Mouse (Mus musculus) spleen, adult 2 months (tissue): ENCODE measurements around the gene Ceacam19. TPM values are rescaled to one million over a fixed set of nuclear protein-coding genes. Genes with fewer than 3 reads are reported as not detected.
A peak's percentile ranks its signal among the peaks of the same experiment; 100 is the strongest.

Experiments used
- DNase-seq, 2 experiments: peaks; one replicate each; pipeline versions ENCODE4 v3.0.0 to v3.0.0-alpha.2; 2012 to 2021; ENCODE audit warnings: low spot score in 2 of 2, low read depth in 1 of 2
- H3K27ac ChIP-seq: fragments of 200-500 bp; 2 replicates; pipeline ENCODE4 v1.5.1; 2012; ENCODE audit warnings: low read length, inconsistent platforms; ENCODE audit not compliant: insufficient read depth
- H3K27me3 ChIP-seq: fragments of 200-500 bp; 2 replicates; pipeline ENCODE4 v1.6.1; 2012; ENCODE audit warnings: mild to moderate bottlenecking, moderate library complexity, low read length, inconsistent platforms; ENCODE audit not compliant: control insufficient read depth, insufficient read depth
- H3K36me3 ChIP-seq: fragments of 200-500 bp; 2 replicates; pipeline ENCODE4 v1.6.1; 2012; ENCODE audit warnings: mild to moderate bottlenecking, low read length, inconsistent platforms; ENCODE audit not compliant: control insufficient read depth, insufficient read depth
- H3K4me1 ChIP-seq: fragments of 200-500 bp; 2 replicates; pipeline ENCODE4 v1.6.1; 2011; ENCODE audit warnings: inconsistent platforms; ENCODE audit not compliant: control insufficient read depth, insufficient read depth, insufficient read length
- H3K4me3 ChIP-seq: fragments of 200-500 bp; 2 replicates; pipeline ENCODE4 v1.5.1; 2011; ENCODE audit warnings: mild to moderate bottlenecking, inconsistent platforms; ENCODE audit not compliant: insufficient read depth, insufficient read length; ENCODE audit errors: extremely low read depth
- CTCF ChIP-seq: fragments of 200-500 bp; IDR thresholded peaks from 2 replicates; pipeline ENCODE4 v1.5.1; 2011; ENCODE audit warnings: mild to moderate bottlenecking, inconsistent platforms; ENCODE audit not compliant: insufficient read depth, insufficient read length, insufficient replicate concordance; ENCODE audit errors: extremely low read depth
- POLR2A ChIP-seq: fragments of 200-500 bp; IDR thresholded peaks from 2 replicates; pipeline ENCODE4 v1.6.1; 2011; ENCODE audit warnings: low read depth, low read length, inconsistent platforms
- WGBS: fragments of 180-500 bp; shearing (Covaris S2); methylation state at CpG from one replicate; pipeline ENCODE4 v1.1.7; 2018; 5-methylcytosine and 5-hydroxymethylcytosine counted together
- polyA plus RNA-seq: library from polyadenylated mRNA; depleted of rRNA; stranded (reverse); fragments of >200 nt; gene quantifications from 2 replicates; pipeline ENCODE4 v1.2.3, GENCODE M21; 2012

Ceacam19 gene
- polyA plus RNA-seq, 1 experiment: 0.09 TPM

DNA sequence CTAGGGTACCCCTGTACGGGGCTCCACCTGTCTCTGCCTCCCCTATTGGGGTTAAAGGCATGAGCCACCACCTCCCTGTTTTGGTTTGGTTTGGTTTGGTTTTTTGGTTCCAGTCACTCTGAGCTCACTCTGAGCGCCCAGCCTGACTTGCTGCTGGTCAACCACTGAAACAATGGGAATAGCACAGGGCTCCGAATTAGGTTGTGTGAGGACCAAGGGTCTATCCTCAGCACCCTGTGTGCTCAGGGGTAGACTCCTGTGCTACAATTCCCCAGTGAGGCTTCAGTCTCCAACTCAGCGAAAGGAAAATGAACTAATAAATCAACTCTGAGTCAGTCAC is 32.4 kb upstream of the Ceacam19 start:
- Histone ChIP-seq H3K4me3 (peak overlapping the region; percentile 78), H3K27me3 (no peaks in the 10 kb centered on the region), H3K4me1 (peaks cover 12% of the 10 kb centered on the region; the same call in 1 of the 2 replicates), H3K36me3 (peaks cover 6% of the 10 kb centered on the region), H3K27ac (no peak overlapping the region)
- WGBS: 34% methylated on average over 4 of the region's 4 CpGs
- no peak for DNase-seq
- TF ChIP-seq POLR2A (no peak), CTCF (no peak)

DNA sequence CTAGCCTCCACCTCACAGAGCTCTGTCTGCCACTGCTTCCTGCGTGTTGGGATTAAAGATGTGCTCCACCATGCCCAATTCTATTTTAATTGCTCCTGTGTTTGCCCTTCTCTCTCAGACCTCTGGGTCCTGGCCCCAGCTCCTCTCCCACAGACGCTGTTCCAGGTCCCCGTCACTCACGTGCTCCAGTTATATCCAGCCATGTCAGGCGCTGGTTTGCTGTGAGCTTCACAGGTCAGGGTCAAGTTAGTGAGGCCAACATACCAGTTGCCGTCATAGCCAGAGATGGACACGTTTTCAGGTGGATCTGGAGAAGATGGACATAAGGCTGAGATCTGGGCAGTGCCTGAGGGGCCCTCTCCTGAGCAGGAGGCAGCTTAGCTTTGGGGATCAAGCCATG is 26.8 kb upstream of the Ceacam19 start:
- Histone ChIP-seq H3K27me3 (no peaks in the 10 kb centered on the region), H3K4me3 (no peak overlapping the region), H3K27ac (no peak overlapping the region), H3K4me1 (no peaks in the 10 kb centered on the region), H3K36me3 (peaks cover 6% of the 10 kb centered on the region)
- TF ChIP-seq CTCF (no peak), POLR2A (no peak)
- WGBS: 89% methylated on average over 7 of the region's 7 CpGs
- DNase-seq: no peak

DNA sequence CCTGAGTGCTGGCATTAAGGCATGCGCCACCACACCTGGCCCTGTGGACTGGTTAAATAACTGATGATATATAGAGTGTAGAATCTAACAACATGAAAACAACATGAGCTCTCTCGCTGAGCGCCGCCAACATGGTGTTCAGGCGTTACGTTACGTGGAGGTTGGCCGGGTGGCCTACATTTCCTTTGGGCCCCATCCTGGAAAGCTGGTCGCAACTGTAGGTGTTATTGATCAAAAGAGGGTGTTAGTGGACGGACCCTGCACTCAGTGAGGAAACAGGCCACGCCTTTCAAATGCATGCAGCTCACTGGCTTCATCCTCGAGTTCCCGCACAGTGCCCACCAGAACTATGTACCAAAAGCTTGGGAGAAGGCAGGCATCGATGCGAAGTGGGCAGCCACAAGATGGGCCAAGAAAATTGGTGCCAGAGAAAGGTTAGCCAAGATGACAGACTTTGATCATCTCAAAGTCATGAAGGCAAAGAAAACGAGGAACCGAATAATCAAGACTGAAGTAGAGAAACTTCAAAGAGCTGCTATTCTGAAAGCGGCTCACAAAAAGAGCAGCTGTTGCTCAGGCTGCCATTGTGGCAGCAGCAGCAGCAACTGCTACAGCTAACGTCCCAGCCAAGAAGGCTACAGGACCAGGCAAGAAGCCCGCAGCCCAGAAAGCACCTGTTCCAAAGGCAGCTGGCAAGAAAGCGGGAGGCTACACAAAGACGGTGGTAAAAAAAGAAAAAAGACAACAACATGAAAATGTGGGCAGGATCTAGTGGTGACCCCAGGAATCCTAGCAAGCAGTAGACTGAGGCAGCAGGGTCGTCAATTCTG is 24.1 kb upstream of the Ceacam19 start:
- DNase-seq: no peak
- H3K36me3 ChIP-seq: peaks cover 7% of the 10 kb centered on the region
- TF ChIP-seq CTCF: no peak
- TF ChIP-seq POLR2A: no peak
- no peaks in the 10 kb centered on the region for H3K27me3 ChIP-seq
- H3K27ac ChIP-seq: no peak overlapping the region
- no peak overlapping the region for H3K4me3 ChIP-seq
- no peaks in the 10 kb centered on the region for H3K4me1 ChIP-seq
- WGBS: 88% methylated on average over 23 of the region's 23 CpGs

DNA sequence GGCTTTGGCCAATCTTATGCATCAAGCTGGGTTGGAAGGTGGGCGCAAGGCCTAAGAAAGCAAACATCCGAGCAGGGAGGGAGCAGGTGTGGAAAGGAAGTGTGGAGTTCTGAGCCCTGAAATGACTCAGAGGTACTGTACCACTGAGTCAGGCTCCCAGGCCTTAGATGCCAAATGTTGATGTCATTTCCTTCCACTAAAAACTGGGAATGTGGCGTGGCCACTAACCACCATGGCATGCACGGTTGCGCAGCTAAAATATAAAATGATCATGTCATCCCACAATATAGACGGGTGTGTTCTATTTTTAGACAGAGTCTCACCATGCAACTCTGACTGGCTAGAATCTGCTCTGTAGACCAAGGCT is 23.5 kb upstream of the Ceacam19 start:
- 83% methylated on average over 6 of the region's 6 CpGs for WGBS
- Histone ChIP-seq H3K27ac (no peak overlapping the region), H3K27me3 (no peaks in the 10 kb centered on the region), H3K4me3 (no peak overlapping the region), H3K4me1 (no peaks in the 10 kb centered on the region), H3K36me3 (peaks cover 1% of the 10 kb centered on the region)
- TF ChIP-seq POLR2A (no peak), CTCF (no peak)
- DNase-seq: no peak

DNA sequence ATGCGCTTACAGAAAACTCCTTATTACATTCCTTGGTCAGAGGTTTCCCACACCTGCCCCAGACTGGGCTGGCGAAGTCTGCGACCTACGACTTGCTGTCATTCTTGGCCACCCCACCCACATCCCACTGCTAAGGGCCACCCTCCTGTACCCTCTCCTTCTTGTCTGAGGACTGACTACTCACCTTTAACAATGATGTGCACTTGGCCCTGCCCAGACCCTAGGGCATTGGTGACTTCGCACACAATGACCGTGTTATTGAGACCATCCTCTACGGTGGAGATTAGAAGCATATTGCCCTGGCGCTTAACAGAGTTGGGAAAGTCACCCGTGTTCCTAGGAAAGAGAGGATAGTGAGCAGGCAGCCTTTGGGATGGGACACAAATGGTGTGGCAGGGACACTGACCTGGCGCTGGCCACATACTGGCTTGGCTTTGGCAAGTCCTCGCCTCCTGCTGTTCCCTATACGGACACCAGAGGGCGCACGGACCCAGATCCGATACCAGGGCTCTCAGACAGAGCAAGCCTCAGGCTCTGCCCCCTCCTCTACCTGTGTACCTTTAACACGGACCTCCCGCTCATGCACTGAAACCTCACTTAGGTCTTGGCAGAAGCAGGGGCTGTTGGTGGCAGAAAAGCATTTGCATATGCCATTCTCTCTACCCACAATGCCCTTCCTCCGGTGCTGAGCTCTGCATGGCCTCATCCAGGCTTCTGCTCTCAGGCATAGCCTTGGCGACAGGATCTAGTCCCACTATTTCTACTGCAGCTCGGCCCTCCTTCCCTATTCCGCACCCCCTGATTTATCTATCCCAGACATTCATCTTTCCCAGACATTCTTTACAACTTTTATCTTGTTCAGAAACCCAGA is 22.9 kb upstream of the Ceacam19 start:
- peaks cover 1% of the 10 kb centered on the region; the same call in 1 of the 2 replicates for H3K36me3 ChIP-seq
- no peaks in the 10 kb centered on the region for H3K27me3 ChIP-seq
- no peaks in the 10 kb centered on the region for H3K4me1 ChIP-seq
- TF ChIP-seq CTCF (peak; percentile 94), POLR2A (no peak)
- whole genome bisulfite sequencing: 50% methylated on average over 21 of the region's 21 CpGs
- peak in 1 of 2 experiments; percentile 73 for DNase-seq
- no peak overlapping the region for H3K27ac ChIP-seq
- H3K4me3 ChIP-seq: no peak overlapping the region

DNA sequence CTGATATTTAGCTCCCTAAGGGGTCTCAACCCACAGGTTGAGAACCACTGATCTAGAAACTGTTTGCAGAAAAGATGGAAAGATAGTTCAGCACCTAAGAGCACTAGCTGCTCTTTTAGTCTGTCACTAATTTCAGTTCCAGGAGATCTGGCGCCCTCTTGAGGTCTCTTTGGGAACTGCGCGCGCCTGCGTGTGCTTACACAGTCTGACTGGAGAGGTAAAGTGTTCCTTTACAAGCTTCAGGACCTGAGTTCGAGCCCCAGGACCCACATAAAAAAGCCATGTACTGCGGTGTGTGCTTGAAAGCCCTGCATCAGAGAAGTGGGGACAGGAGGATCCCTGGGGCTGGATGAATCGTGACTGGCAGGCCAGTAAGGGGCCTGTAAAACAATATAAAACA is 2.1 kb upstream of the Ceacam19 start:
- DNase-seq: peak in 1 of 2 experiments; percentile 63
- TF ChIP-seq POLR2A (no peak), CTCF (peak; percentile 89)
- Histone ChIP-seq H3K27ac (no peak overlapping the region), H3K27me3 (no peaks in the 10 kb centered on the region), H3K36me3 (no peaks in the 10 kb centered on the region), H3K4me3 (no peak overlapping the region), H3K4me1 (no peaks in the 10 kb centered on the region; the same call in 1 of the 2 replicates)
- 34% methylated on average over 8 of the region's 8 CpGs for WGBS

DNA sequence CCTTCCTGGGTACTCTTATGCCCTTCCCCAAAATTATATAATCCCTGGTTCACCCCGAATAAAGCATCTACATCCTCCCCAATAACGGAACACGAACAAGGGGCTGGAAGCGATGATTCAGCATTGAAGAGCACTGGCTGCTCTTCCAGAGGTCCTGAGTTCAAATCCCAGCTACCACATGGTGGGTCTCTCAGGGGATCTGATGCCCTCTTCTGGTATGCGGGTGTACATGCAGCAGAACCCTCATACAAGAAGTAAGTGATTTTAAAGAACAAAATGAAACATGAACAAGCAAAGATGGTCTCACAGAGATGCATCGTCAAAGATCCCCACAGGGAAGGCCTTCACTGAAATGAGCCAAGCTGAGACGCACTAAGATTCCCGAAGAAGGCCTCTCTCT is 7.0 kb downstream of the Ceacam19 start:
- Histone ChIP-seq H3K27me3 (no peaks in the 10 kb centered on the region), H3K4me3 (no peak overlapping the region), H3K4me1 (peaks cover 12% of the 10 kb centered on the region), H3K27ac (no peak overlapping the region), H3K36me3 (no peaks in the 10 kb centered on the region)
- DNase-seq: no peak
- TF ChIP-seq CTCF (peak; percentile 2; the same call in 1 of the 2 replicates), POLR2A (no peak)
- WGBS: 84% methylated on average over 8 of the region's 8 CpGs
